Mouse (Mus musculus) midbrain, embryonic 12.5 days (tissue): ENCODE results near the gene Rnpepl1. TPM values are rescaled to one million over a fixed set of nuclear protein-coding genes. Genes with fewer than 3 reads are reported as not detected.

ENCODE experiments used
- ATAC-seq: fragments of 200-750 bp; cut with Nextera tagmentation; 2 replicates; pipeline ENCODE4 v1.8.0; 2017; ENCODE audit warnings: low read depth, moderate TSS enrichment, moderate library complexity; ENCODE audit not compliant: low FRiP score
- H3K27ac ChIP-seq: fragments of 300-500 bp; sonication (generic); replicated peaks from 2 replicates; pipeline ENCODE4 v1.5.1; 2016; ENCODE audit warnings: mild to moderate bottlenecking
- H3K27me3 ChIP-seq: fragments of 300-500 bp; sonication (generic); 2 replicates; pipeline ENCODE4 v1.6.1; 2016; ENCODE audit warnings: mild to moderate bottlenecking
- H3K36me3 ChIP-seq: fragments of 300-500 bp; sonication (generic); 2 replicates; pipeline ENCODE4 v1.6.1; 2016
- H3K4me1 ChIP-seq: fragments of 300-500 bp; sonication (generic); 2 replicates; pipeline ENCODE4 v1.6.1; 2016
- H3K4me2 ChIP-seq: fragments of 300-500 bp; sonication (generic); replicated peaks from 2 replicates; pipeline ENCODE4 v1.6.1; 2016; ENCODE audit warnings: mild to moderate bottlenecking, moderate library complexity
- H3K4me3 ChIP-seq: fragments of 300-500 bp; sonication (generic); 2 replicates; pipeline ENCODE4 v1.5.1; 2016; ENCODE audit warnings: mild to moderate bottlenecking
- H3K9ac ChIP-seq: fragments of 300-500 bp; sonication (generic); replicated peaks from 2 replicates; pipeline ENCODE4 v1.6.1; 2016; ENCODE audit warnings: mild to moderate bottlenecking, moderate library complexity
- H3K9me3 ChIP-seq: fragments of 300-500 bp; sonication (generic); 2 replicates; pipeline ENCODE4 v1.6.1; 2016; ENCODE audit warnings: mild to moderate bottlenecking
- WGBS: fragments of 180-500 bp; shearing (Covaris S2); methylation state at CpG from one replicate; pipeline ENCODE4 v1.1.7; 2016; 5-methylcytosine and 5-hydroxymethylcytosine counted together
- polyA plus RNA-seq: library from polyadenylated mRNA; unstranded; fragments of >200 nt; fragmentation: Nextera tagmentation; extraction: Ambion mirVana; gene quantifications from 2 replicates; pipeline ENCODE4 v1.2.1, GENCODE M21; 2016

Gene Rnpepl1
- polyA plus RNA-seq, 1 experiment from 2014 or later = 29.9 TPM

DNA sequence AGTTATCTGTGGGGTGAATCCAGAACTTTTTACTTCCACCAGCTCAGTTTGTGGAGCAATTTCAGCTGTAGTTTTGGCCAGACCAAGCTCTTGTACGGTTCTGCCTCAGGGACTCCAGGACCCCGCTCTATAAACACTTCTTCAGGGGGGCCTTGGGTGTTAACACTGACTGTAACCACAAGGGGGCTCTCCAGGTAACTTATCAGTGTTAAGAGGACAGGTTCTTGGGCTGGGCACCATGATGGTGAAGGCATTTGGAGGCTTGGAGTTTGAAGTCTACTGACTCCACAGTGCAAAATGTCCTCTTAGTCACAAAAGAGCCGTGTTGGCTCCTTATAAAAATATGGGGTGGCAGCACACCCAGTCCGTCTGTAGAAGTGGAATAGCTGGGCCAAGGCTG is 1.5 kb upstream of the Rnpepl1 start:
- no peaks in the 10 kb centered on the region for H3K9me3 ChIP-seq
- WGBS = 72% methylated on average over 4 of the region's 4 CpGs
- no peak overlapping the region for H3K9ac ChIP-seq
- H3K27me3 ChIP-seq = peaks cover 20% of the 10 kb centered on the region
- H3K4me3 ChIP-seq = no peak overlapping the region
- no peak overlapping the region for H3K27ac ChIP-seq
- no peak for ATAC-seq
- H3K4me2 ChIP-seq = no peak overlapping the region
- peaks cover 41% of the 10 kb centered on the region for H3K4me1 ChIP-seq
- no peaks in the 10 kb centered on the region for H3K36me3 ChIP-seq

- WGBS = under 1% methylated on average over 79 of the region's 85 CpGs
- Histone ChIP-seq H3K9me3 (no peaks in the 10 kb centered on the region), H3K9ac (peak overlapping the region; percentile 97), H3K4me2 (peak overlapping the region; percentile 90), H3K27me3 (peaks cover 20% of the 10 kb centered on the region), H3K27ac (peak overlapping the region; percentile 94), H3K36me3 (peaks cover 19% of the 10 kb centered on the region), H3K4me3 (peak overlapping the region; percentile 93), H3K4me1 (peaks cover 41% of the 10 kb centered on the region)
- ATAC-seq = peak; percentile 32
Measured at GRCm38 (mm10) chr1:92910925-92911720, 540 bp downstream of the Rnpepl1 start.

DNA sequence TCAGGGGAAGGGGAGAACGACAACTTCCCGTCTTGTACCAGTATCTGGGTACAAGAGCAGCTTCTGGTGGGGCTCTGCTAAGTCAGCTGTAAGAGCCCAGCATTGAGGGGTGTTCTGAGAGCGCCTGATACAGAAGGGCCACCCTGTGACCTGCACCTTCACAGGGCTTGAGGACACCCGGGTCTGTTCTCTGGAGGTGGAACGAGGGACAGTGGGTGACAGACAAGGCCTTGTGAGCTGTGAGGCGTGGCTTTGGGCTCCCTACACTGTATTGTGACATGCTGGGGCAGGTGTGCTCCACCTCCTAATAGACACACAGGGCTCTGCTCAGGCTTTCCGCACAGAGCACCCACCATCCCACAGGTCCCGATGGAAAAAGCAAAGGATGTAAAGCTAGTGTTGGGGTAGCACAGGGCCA is 1.1 kb downstream of the Rnpepl1 start:
- H3K36me3 ChIP-seq = peaks cover 25% of the 10 kb centered on the region
- peak overlapping the region; percentile 94; the same call in 1 of the 2 replicates for H3K27ac ChIP-seq
- no peak for ATAC-seq
- WGBS = 46% methylated on average over 8 of the region's 8 CpGs
- no peaks in the 10 kb centered on the region for H3K9me3 ChIP-seq
- H3K27me3 ChIP-seq = peaks cover 20% of the 10 kb centered on the region
- H3K4me3 ChIP-seq = peak overlapping the region; percentile 93
- H3K4me1 ChIP-seq = peaks cover 38% of the 10 kb centered on the region
- peak overlapping the region; percentile 97 for H3K9ac ChIP-seq
- peak overlapping the region; percentile 90 for H3K4me2 ChIP-seq

GRCm38 (mm10) chr1:92912286-92912685 is 1.7 kb downstream of the Rnpepl1 start:
- peak overlapping the region; percentile 90 for H3K4me2 ChIP-seq
- peaks cover 20% of the 10 kb centered on the region for H3K27me3 ChIP-seq
- H3K4me3 ChIP-seq = peak overlapping the region; percentile 93
- H3K27ac ChIP-seq = no peak overlapping the region
- H3K36me3 ChIP-seq = peaks cover 31% of the 10 kb centered on the region
- no peaks in the 10 kb centered on the region for H3K9me3 ChIP-seq
- H3K4me1 ChIP-seq = peaks cover 38% of the 10 kb centered on the region
- ATAC-seq = no peak
- 52% methylated on average over 1 of the region's 1 CpGs for WGBS
- H3K9ac ChIP-seq = peak overlapping the region; percentile 97

DNA sequence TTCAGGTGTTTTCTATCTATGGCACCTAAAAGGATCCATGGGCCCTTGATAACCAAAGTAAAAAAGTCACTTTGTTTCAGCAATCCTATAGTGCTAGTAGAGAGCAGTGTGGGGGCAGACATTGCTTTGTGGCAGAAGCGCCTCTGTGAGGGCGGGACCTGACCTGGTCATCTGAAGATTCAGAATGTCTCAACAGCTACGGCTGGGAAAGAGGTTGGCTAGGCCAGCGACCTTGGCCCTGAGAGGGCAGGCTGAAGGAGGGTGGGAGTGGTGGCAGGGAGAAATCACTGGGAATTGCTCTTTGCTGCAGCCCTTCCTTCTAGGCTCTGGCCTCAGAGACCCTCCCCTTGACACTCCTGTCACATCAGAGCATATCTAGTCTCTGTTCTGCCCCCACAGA is 3.7 kb downstream of the Rnpepl1 start:
- Histone ChIP-seq H3K4me1 (peaks cover 29% of the 10 kb centered on the region), H3K9me3 (no peaks in the 10 kb centered on the region), H3K36me3 (peaks cover 50% of the 10 kb centered on the region), H3K4me2 (no peak overlapping the region), H3K4me3 (no peak overlapping the region), H3K27me3 (peaks cover 6% of the 10 kb centered on the region; the same call in 1 of the 2 replicates), H3K27ac (no peak overlapping the region), H3K9ac (no peak overlapping the region)
- no peak for ATAC-seq
- WGBS = 81% methylated on average over 4 of the region's 4 CpGs

GRCm38 (mm10) chr1:92914993-92915392 is 4.4 kb downstream of the Rnpepl1 start:
- ATAC-seq = no peak
- H3K4me1 ChIP-seq = peaks cover 22% of the 10 kb centered on the region
- WGBS = 95% methylated on average over 11 of the region's 11 CpGs
- no peak overlapping the region for H3K9ac ChIP-seq
- no peaks in the 10 kb centered on the region for H3K27me3 ChIP-seq
- H3K4me2 ChIP-seq = no peak overlapping the region
- H3K36me3 ChIP-seq = peaks cover 58% of the 10 kb centered on the region
- no peak overlapping the region for H3K4me3 ChIP-seq
- H3K9me3 ChIP-seq = no peaks in the 10 kb centered on the region
- no peak overlapping the region for H3K27ac ChIP-seq

DNA sequence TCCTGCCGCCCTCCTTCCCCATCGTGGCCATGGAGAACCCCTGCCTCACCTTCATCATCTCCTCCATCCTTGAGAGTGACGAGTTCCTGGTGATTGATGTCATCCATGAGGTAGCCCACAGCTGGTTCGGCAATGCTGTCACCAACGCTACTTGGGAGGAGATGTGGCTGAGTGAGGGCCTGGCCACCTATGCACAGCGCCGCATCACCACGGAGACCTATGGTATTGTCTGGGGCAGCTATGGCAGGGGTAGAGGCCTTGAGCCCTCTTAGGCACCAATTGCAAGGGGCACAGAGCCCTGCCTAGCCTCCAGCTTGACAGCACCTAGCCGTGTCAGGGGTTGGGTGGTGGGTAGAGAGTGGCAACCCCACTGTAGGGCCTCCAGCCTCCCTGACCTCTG is 6.1 kb downstream of the Rnpepl1 start:
- H3K36me3 ChIP-seq = peaks cover 74% of the 10 kb centered on the region

DNA sequence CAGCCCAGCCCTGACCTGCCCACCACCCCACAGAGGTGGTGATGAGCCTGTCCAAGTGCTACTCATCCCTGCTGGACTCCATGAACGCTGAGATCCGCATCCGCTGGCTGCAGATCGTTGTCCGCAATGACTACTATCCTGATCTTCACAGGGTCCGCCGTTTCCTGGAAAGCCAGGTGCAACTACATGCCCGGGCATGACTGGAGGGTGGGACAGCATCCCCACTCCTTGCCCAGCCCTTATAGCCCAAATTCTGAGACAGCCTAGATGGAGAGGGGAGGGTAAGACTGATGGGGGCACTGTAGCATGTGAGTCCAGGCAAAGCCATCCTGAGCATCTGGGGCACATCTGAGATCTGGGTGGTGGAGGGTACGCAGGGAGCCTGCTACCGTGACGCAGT is 8.6 kb downstream of the Rnpepl1 start:
- no peaks in the 10 kb centered on the region for H3K9me3 ChIP-seq
- peaks cover 74% of the 10 kb centered on the region for H3K36me3 ChIP-seq
- no peak overlapping the region for H3K4me3 ChIP-seq
- no peaks in the 10 kb centered on the region for H3K4me1 ChIP-seq
- no peak overlapping the region for H3K27ac ChIP-seq
- H3K4me2 ChIP-seq = no peak overlapping the region
- H3K9ac ChIP-seq = no peak overlapping the region; the same call in 1 of the 2 replicates
- H3K27me3 ChIP-seq = no peaks in the 10 kb centered on the region
- 96% methylated on average over 11 of the region's 11 CpGs for WGBS
- no peak for ATAC-seq

More for the DNA sequence above, 6.1 kb downstream of the Rnpepl1 start:
- H3K4me2 ChIP-seq = no peak overlapping the region
- peaks cover 13% of the 10 kb centered on the region for H3K4me1 ChIP-seq
- no peak for ATAC-seq
- H3K4me3 ChIP-seq = no peak overlapping the region
- 93% methylated on average over 9 of the region's 9 CpGs for WGBS
- no peak overlapping the region for H3K27ac ChIP-seq
- H3K9ac ChIP-seq = no peak overlapping the region
- no peaks in the 10 kb centered on the region for H3K9me3 ChIP-seq
- no peaks in the 10 kb centered on the region for H3K27me3 ChIP-seq

DNA sequence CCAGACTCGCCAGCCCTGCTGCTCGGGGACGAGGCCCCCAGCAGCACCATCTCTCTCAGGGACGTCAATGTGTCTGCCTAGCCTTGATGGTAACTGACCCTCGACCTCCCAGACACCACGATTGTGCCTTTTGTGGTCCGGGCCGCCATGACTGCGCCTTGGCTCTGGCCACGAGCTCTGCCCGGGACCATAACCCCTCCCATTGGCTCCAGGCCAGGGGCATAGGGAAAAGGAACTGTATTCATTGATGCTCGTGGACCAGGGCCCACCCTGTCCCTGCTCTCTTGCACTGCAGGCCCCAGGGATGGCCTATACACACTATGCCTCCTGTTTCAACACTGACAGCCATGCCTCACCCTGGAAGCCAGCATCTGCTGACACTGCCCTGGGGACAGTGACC is 9.2 kb downstream of the Rnpepl1 start:
- Histone ChIP-seq H3K9me3 (no peaks in the 10 kb centered on the region), H3K4me3 (no peak overlapping the region), H3K4me1 (no peaks in the 10 kb centered on the region), H3K27ac (no peak overlapping the region), H3K27me3 (no peaks in the 10 kb centered on the region), H3K9ac (no peak overlapping the region), H3K4me2 (no peak overlapping the region), H3K36me3 (peaks cover 68% of the 10 kb centered on the region)
- 90% methylated on average over 12 of the region's 12 CpGs for WGBS
- no peak for ATAC-seq

DNA sequence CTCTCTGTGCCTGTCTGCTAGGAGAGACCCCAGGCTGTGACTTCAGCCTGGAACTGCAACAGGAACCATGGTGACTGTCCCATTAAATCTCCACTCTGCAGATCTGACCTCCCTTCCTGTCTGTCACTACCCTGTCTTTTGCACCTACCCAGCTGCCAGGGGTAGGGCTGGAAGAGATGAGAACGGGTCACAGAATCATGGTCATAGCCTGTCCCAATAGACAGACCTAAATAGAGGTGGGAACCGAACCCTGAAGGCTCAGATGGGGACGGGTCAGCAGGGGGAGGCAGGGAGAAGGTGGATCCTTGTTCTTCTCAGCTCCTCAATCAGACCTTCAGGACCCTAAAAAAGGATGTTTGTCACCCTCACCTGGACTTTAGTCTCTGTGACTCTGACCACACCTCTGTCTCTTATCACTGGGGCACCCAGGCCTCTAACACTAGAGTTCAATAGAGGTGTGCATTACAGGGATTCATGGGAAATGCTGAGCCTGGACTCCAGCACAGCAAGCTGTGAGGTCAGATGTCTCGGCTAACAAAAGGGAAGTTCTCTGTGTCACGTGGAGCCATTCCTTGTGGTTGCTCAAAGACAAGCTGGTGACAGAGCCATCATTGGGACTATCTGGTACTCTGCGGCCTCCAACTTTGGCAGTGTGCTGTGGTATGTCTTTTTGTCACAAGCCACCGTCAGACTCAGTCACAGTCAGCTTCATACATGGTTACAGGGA is 10.1 kb downstream of the Rnpepl1 start:
- 86% methylated on average over 7 of the region's 7 CpGs for WGBS
- peaks cover 60% of the 10 kb centered on the region for H3K36me3 ChIP-seq

GRCm38 (mm10) chr1:92921496-92921895 is 10.9 kb downstream of the Rnpepl1 start:
- ATAC-seq = no peak
- Histone ChIP-seq H3K36me3 (peaks cover 51% of the 10 kb centered on the region), H3K9ac (no peak overlapping the region), H3K9me3 (no peaks in the 10 kb centered on the region), H3K27me3 (no peaks in the 10 kb centered on the region), H3K4me2 (no peak overlapping the region), H3K4me1 (no peaks in the 10 kb centered on the region), H3K27ac (no peak overlapping the region), H3K4me3 (no peak overlapping the region)
- WGBS = 89% methylated on average over 4 of the region's 4 CpGs

More for the DNA sequence above, 10.1 kb downstream of the Rnpepl1 start:
- Histone ChIP-seq H3K27me3 (no peaks in the 10 kb centered on the region), H3K4me2 (no peak overlapping the region), H3K27ac (no peak overlapping the region), H3K9me3 (no peaks in the 10 kb centered on the region), H3K9ac (no peak overlapping the region), H3K4me3 (no peak overlapping the region), H3K4me1 (no peaks in the 10 kb centered on the region)
- no peak for ATAC-seq

GRCm38 (mm10) chr1:92930171-92930706 is 19.7 kb downstream of the Rnpepl1 start:
- H3K27ac ChIP-seq = no peak overlapping the region
- no peak for ATAC-seq
- no peaks in the 10 kb centered on the region for H3K36me3 ChIP-seq
- H3K9ac ChIP-seq = no peak overlapping the region
- no peak overlapping the region for H3K4me2 ChIP-seq
- peaks cover 7% of the 10 kb centered on the region for H3K4me1 ChIP-seq
- H3K9me3 ChIP-seq = no peaks in the 10 kb centered on the region
- H3K4me3 ChIP-seq = no peak overlapping the region
- peaks cover 15% of the 10 kb centered on the region; the same call in 1 of the 2 replicates for H3K27me3 ChIP-seq
- 25% methylated on average over 1 of the region's 1 CpGs for WGBS
